Mouse (Mus musculus): ENCODE measurements at regions not wholly inside any gene's neighbourhood (a gene's known extent, or its start where the extent isn't known, plus 50 kb on each side); places are given as distances from the start of the nearest gene placed in this dataset.

- TF ChIP-seq USF1 (IDR thresholded peaks at IDR 0.05; ENCODE audit: low read depth) (no peak), MAX (IDR thresholded peaks at IDR 0.05) (no peak)
These were observed 122.1 kb downstream of the Pja2 start for GRCm38 (mm10) chr17:64209640-64210039.
